Mouse (Mus musculus) forebrain, postnatal 0 days (tissue): Measurements from ENCODE around the gene Pgpep1l. TPM values are rescaled to one million over a fixed set of nuclear protein-coding genes. Genes with fewer than 3 reads are reported as not detected.

Experiments
- ATAC-seq: fragments of 200-750 bp; cut with Nextera tagmentation; 2 replicates; pipeline ENCODE4 v1.8.0; 2017; ENCODE audit warnings: mild to moderate bottlenecking, moderate library complexity
- DNase-seq: peaks from one replicate; pipeline ENCODE4 v3.0.0-alpha.2; 2015
- H3K27ac ChIP-seq: fragments of 300-500 bp; sonication (generic); 2 replicates; pipeline ENCODE4 v1.5.1; 2014; ENCODE audit warnings: low read depth, mild to moderate bottlenecking, antibody characterized with exemption, low read length, moderate library complexity, mixed read lengths
- H3K27me3 ChIP-seq: fragments of 300-500 bp; sonication (generic); 2 replicates; pipeline ENCODE4 v1.6.1; 2014; ENCODE audit warnings: mild to moderate bottlenecking, low read length, mixed read lengths; ENCODE audit not compliant: insufficient read depth
- H3K36me3 ChIP-seq: fragments of 300-500 bp; sonication (generic); 2 replicates; pipeline ENCODE4 v1.6.1; 2014; ENCODE audit warnings: mild to moderate bottlenecking, moderate library complexity; ENCODE audit not compliant: insufficient read depth
- H3K4me1 ChIP-seq: fragments of 300-500 bp; sonication (generic); 2 replicates; pipeline ENCODE4 v1.6.1; 2014; ENCODE audit warnings: antibody characterized with exemption; ENCODE audit not compliant: insufficient read depth
- H3K4me2 ChIP-seq: fragments of 300-500 bp; sonication (generic); 2 replicates; pipeline ENCODE4 v1.6.1; 2014; ENCODE audit warnings: low read depth, mild to moderate bottlenecking, moderate library complexity
- H3K4me3 ChIP-seq: fragments of 300-500 bp; sonication (generic); 2 replicates; pipeline ENCODE4 v1.5.1; 2014; ENCODE audit warnings: low read depth, low read length, mixed read lengths
- H3K9ac ChIP-seq: fragments of 300-500 bp; sonication (generic); 2 replicates; pipeline ENCODE4 v1.6.1; 2014; ENCODE audit warnings: mild to moderate bottlenecking
- H3K9me3 ChIP-seq: fragments of 300-500 bp; sonication (generic); 2 replicates; pipeline ENCODE4 v1.6.1; 2016; ENCODE audit warnings: low read length
- CTCF ChIP-seq: sonication (generic); IDR thresholded peaks from 2 replicates; pipeline ENCODE4 v1.5.1; 2016; ENCODE audit warnings: antibody characterized with exemption, control low read depth, low read depth
- WGBS: fragments of 180-500 bp; shearing (Covaris S2); extraction: QIAGEN DNeasy Blood & Tissue Kit; methylation state at CpG from one replicate; pipeline ENCODE4 v1.1.7; 2014; 5-methylcytosine and 5-hydroxymethylcytosine counted together
- polyA plus RNA-seq: library from polyadenylated mRNA; unstranded; fragments of >200 nt; fragmentation: Nextera tagmentation; extraction: Ambion mirVana; gene quantifications from 2 replicates; pipeline ENCODE4 v1.2.1, GENCODE M21; 2015
- total RNA-seq: library from RNA; depleted of rRNA; stranded (reverse); fragments of >200 nt; gene quantifications from 2 replicates; pipeline ENCODE4 v1.2.3, GENCODE M21; 2014

Gene Pgpep1l
- total and polyA plus RNA-seq, 2 experiments from 2014 or later: 1.0 TPM; not detected in 1

GRCm38 (mm10) chr7:68262612-68263200, 1.3 kb downstream of the Pgpep1l start:
- 69% methylated on average over 8 of the region's 8 CpGs for WGBS
- H3K4me3 ChIP-seq: no peak overlapping the region
- no peak overlapping the region for H3K9ac ChIP-seq
- no peaks in the 10 kb centered on the region for H3K9me3 ChIP-seq
- DNase-seq (no peak), ATAC-seq (no peak)
- H3K4me2 ChIP-seq: no peak overlapping the region
- H3K4me1 ChIP-seq: peaks cover 5% of the 10 kb centered on the region; the same call in 1 of the 2 replicates
- no peak for TF ChIP-seq CTCF
- H3K27me3 ChIP-seq: no peaks in the 10 kb centered on the region
- H3K36me3 ChIP-seq: no peaks in the 10 kb centered on the region
- no peak overlapping the region for H3K27ac ChIP-seq

GRCm38 (mm10) chr7:68259523-68260081, 4.4 kb downstream of the Pgpep1l start:
- no peak for DNase-seq
- Histone ChIP-seq H3K36me3 (no peaks in the 10 kb centered on the region), H3K27me3 (no peaks in the 10 kb centered on the region), H3K4me1 (peaks cover 5% of the 10 kb centered on the region; the same call in 1 of the 2 replicates), H3K9me3 (no peaks in the 10 kb centered on the region), H3K9ac (no peak overlapping the region), H3K4me2 (no peak overlapping the region), H3K4me3 (no peak overlapping the region), H3K27ac (no peak overlapping the region)
- TF ChIP-seq CTCF: no peak
- WGBS: 79% methylated on average over 6 of the region's 6 CpGs
- ATAC-seq: no peak

- no peak for TF ChIP-seq CTCF
- Histone ChIP-seq H3K36me3 (no peaks in the 10 kb centered on the region), H3K4me3 (no peak overlapping the region), H3K9ac (no peak overlapping the region), H3K4me2 (no peak overlapping the region), H3K4me1 (no peaks in the 10 kb centered on the region), H3K27ac (no peak overlapping the region), H3K9me3 (no peaks in the 10 kb centered on the region), H3K27me3 (no peaks in the 10 kb centered on the region)
- DNase-seq (no peak), ATAC-seq (no peak)
- WGBS: 73% methylated on average over 17 of the region's 17 CpGs
Measured at GRCm38 (mm10) chr7:68258326-68259150, 5.5 kb downstream of the Pgpep1l start.

GRCm38 (mm10) chr7:68257767-68258166, 6.3 kb downstream of the Pgpep1l start:
- Histone ChIP-seq H3K27ac (no peak overlapping the region), H3K27me3 (no peaks in the 10 kb centered on the region), H3K4me3 (no peak overlapping the region), H3K9ac (no peak overlapping the region), H3K36me3 (no peaks in the 10 kb centered on the region), H3K9me3 (no peaks in the 10 kb centered on the region), H3K4me2 (no peak overlapping the region), H3K4me1 (no peaks in the 10 kb centered on the region)
- TF ChIP-seq CTCF: no peak
- ATAC-seq (no peak), DNase-seq (no peak)
- WGBS: 33% methylated on average over 2 of the region's 2 CpGs

GRCm38 (mm10) chr7:68250902-68251301, 13.1 kb downstream of the Pgpep1l start:
- Histone ChIP-seq H3K27ac (no peak overlapping the region), H3K36me3 (no peaks in the 10 kb centered on the region), H3K4me2 (no peak overlapping the region), H3K27me3 (no peaks in the 10 kb centered on the region), H3K4me3 (no peak overlapping the region), H3K9me3 (no peaks in the 10 kb centered on the region), H3K9ac (no peak overlapping the region), H3K4me1 (no peaks in the 10 kb centered on the region)
- DNase-seq: no peak
- no peak for TF ChIP-seq CTCF
- 84% methylated on average over 3 of the region's 3 CpGs for WGBS
- ATAC-seq: no peak

GRCm38 (mm10) chr7:68250411-68250810, 13.6 kb downstream of the Pgpep1l start:
- Histone ChIP-seq H3K36me3 (no peaks in the 10 kb centered on the region), H3K27me3 (no peaks in the 10 kb centered on the region), H3K27ac (no peak overlapping the region), H3K9ac (no peak overlapping the region), H3K4me3 (no peak overlapping the region), H3K4me2 (no peak overlapping the region), H3K9me3 (no peaks in the 10 kb centered on the region), H3K4me1 (no peaks in the 10 kb centered on the region)
- TF ChIP-seq CTCF: no peak
- DNase-seq: no peak
- WGBS: 93% methylated on average over 1 of the region's 1 CpGs
- ATAC-seq: no peak

GRCm38 (mm10) chr7:68246249-68246648, 17.8 kb downstream of the Pgpep1l start:
- H3K27ac ChIP-seq: no peak overlapping the region
- ATAC-seq: no peak
- no peaks in the 10 kb centered on the region for H3K36me3 ChIP-seq
- no peak for DNase-seq
- no peak overlapping the region for H3K4me3 ChIP-seq
- no peaks in the 10 kb centered on the region for H3K27me3 ChIP-seq
- no peak overlapping the region for H3K9ac ChIP-seq
- no peak for TF ChIP-seq CTCF
- H3K9me3 ChIP-seq: no peaks in the 10 kb centered on the region
- no peak overlapping the region for H3K4me2 ChIP-seq
- WGBS: 82% methylated on average over 8 of the region's 8 CpGs
- H3K4me1 ChIP-seq: no peaks in the 10 kb centered on the region
